Mouse (Mus musculus): ENCODE results near the gene Mipol1. TPM values are rescaled to one million over a fixed set of nuclear protein-coding genes. Genes with fewer than 3 reads are reported as not detected.
"Not testable (repeated sequence)": the region's sequence is repeated elsewhere in the genome, so short reads cannot be mapped to it uniquely, and the experiment has no call there.

The Mipol1 gene
- total RNA-seq, 2 experiments from 2014 or later = 5.3 to 5.8 TPM

DNA sequence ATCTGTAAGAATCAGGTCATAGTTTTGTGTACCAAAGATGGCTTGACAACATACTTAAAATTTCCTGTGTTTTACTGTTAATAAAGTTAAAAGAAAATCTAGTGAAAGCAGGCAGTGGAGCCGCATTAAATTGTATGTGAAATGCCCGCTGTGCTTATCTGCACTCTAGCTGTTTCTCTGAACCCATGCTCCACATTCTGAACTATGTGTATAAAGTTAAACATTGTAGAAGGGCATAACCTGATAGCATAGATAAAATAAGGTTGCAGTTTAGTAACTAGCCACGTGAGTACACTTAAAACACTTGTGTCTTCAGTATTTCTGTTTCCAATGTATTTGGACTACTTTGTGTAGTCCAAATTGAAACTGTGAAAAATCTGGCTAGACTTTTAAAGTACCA, 183.6 kb downstream of the Mipol1 start:
- no peak for DNase-seq (ENCODE audit: low spot score in 2 of 2)

DNA sequence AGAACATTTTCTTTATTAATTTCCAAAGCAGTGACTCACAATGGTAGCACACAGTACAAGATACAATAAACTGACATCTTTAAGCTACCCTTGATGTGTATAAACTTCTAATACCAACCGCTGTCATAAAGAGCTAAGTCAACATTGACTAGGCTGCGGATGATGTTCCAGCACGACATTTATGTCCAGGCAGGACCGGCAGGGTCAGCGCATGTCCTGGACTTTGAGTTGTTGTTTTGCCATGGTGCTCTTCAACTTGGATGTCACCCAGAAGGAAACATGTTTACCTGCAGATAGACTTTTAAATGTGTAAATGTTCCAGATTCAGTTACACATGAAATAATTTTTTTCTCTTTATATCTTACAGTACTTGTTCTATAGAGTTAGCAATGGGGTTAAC, 194.7 kb downstream of the Mipol1 start:
- no peak for DNase-seq (ENCODE audit: low spot score in 2 of 2)

DNA sequence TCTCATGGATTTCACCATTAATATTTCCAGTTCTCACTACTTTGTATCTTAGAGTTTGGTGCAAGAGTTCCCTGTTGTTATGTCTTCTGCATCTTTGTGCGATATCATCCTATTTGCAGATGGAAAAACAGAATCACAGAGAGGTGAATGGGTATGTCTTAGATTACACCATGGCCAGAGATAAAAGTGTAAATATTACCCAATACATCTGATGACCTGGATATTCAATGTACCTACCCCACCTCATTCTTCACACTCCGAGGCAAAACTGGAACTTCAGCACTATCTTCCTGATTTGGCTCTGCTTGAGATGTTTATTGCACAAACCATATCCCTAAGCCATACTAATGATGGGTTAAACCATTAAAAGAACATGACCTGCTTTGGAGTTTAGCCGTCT, 198.0 kb downstream of the Mipol1 start:
- no peak for DNase-seq (ENCODE audit: low spot score in 2 of 2)

DNA sequence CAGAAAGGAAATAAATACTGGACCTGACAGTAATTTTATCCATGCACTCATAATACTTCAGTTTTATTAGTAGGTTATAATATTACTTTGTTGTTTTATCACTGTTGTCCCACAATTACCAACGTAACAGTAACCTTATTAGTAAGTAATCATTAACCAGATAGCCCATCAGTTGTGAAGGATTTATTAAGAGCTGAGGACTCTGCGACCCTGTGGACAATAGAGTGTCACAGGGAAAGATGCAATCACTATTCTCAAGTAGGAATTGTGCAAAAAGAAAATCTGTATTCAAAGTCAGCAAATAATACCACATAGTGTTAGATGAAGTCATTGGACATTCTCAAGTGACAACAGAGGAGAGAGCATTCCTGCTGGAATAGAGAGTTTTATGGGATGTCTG, 198.5 kb downstream of the Mipol1 start:
- DNase-seq (ENCODE audit: low spot score in 2 of 2) = no peak

DNA sequence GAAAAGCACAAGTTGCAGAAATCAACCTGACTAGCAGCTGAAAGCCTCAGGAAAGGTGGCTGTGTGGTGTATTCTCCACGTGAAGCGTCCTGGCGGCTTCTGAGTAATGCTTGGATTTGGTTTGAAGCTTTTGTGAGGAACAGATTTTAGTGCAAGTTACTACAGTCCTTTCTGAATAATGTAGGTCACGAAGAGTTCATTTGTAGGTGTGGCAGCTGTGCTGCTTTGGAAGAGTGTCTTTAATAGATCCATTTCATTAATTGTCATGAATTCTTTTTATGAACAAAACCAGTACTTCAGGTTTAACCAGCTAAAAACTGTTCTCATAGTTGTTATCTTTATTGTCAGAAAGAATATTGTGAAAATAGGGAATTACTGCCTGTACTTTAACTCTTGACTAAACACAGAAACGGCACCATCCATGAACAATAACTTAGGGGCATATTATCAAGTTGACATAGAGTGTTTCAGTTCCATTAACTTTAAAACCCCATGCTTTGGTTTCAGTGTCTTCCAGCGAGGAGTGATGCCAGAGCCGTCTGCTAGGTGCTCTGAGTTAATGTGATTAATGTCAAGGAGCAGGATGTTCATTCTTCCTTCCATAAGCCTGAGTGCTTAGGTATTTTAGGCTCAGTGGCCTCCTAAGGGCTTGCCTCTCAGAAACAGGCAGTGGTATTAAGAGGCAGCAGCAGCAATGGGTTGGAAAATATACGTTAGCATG, 206.9 kb downstream of the Mipol1 start:
- not testable (repeated sequence) for DNase-seq (ENCODE audit: low spot score in 2 of 2)

DNA sequence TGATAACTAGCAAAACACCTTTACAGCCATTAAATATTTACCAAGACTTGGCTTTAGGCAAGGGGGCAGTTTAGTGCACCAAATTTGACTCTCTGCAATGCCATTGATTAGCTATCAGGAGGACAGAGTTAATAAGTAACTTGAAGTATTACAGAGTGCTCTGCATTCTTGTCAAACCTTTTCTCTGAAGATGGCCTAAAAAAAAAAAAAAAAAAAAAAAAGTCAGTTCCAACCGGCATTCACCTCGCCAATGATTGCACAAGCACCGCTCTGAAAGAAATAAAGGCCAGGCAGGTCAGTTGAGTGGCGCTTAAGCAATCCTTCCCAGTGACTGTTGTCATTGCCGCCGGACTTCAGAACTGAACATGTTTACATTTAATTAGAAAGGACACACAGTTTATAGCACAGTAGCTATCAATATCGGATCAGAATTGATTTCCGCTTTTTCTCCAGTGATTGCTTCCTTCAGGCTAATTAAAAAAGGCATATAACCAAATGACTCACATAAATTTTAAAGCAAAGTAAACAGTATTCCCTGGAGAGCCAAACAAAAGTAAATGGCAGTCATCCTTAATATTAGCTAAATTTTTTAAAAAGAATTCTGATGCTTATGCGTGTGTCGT, 214.2 kb downstream of the Mipol1 start:
- no peak for DNase-seq (ENCODE audit: low spot score in 2 of 2)

DNA sequence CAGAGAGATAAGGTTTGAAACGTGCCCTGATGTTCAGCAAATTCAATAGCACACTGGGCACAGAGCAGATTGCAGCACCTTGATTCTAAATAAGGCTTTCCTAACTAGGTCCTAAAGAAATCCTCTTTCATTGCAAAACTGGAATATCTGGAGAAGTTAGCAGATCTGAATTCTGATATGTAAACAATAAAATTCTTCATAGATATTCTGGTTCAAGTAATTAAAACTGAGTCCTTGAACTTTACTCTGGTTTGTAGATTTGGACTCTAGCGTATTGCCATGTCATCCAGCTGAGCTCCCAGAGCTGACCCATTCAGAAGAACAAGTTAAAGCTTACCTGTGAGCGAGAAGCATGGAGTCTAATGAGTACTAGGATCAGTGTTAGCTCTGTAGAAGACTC, 217.1 kb downstream of the Mipol1 start:
- no peak for DNase-seq (ENCODE audit: low spot score in 2 of 2)

DNA sequence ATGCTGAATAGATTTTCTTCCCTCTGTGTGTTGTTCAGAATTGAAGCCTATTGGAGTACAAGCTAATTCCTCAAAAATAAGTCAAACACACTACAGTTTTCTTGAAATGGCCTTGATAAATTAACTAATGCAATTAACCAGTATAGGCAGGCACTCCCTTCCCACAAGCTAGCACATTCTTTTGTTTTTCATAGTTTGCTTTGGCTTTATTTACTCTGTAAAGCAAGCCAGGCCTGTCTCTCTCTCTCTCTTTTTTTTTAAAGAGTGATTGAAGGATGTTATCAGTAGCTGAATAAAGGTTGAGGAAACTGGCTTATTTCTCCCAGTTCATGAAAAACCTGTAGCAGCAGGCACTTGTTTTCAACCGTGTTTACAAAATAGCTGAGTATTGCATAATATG, 219.1 kb downstream of the Mipol1 start:
- DNase-seq (ENCODE audit: low spot score in 2 of 2) = no peak

DNA sequence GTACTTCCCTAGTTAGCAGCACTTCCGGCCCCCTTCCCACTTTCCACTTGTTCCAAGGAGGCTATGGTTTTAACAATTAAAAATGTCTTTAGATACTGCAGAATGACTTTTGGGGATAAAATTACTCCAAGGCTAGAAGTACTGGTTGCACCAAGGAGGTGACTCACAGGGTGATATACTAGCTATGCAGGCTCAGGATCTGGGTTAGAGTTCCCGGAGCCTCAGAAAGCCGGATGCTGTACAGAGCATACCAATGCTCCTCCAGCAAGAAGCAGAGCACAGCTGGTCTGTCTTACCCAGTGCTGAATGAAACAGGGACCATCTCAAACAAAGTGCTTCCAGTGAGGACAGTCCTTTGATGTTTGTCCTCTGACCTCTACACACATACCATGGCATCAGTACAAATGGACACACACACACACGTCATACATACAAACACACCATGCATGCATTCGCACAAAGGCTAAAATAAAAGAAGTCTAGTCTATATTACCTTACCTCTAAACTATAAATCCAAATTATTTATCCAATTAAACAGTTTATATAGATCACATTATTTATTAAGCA, 219.9 kb downstream of the Mipol1 start:
- no peak for DNase-seq (ENCODE audit: low spot score in 2 of 2)

DNA sequence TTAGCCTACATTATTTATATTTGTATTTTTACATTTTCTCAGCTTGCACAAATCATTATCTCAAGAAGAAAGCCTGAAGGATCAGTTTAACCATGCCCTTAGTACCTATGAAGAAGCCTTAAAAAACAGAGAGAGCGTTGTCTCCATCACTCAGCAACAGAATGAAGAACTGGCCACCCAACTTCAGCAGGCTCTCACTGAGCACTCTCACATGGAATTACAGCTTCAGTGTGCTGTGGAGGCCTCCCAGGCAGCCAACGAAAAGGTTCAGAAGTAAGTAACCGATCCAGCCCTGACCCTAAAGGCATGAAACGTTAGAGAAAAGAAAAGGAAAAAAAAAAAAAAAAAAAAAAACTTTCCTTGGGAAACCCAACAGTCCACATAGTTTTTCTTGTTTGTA, 226.7 kb downstream of the Mipol1 start:
- no peak for DNase-seq (ENCODE audit: low spot score in 2 of 2)

DNA sequence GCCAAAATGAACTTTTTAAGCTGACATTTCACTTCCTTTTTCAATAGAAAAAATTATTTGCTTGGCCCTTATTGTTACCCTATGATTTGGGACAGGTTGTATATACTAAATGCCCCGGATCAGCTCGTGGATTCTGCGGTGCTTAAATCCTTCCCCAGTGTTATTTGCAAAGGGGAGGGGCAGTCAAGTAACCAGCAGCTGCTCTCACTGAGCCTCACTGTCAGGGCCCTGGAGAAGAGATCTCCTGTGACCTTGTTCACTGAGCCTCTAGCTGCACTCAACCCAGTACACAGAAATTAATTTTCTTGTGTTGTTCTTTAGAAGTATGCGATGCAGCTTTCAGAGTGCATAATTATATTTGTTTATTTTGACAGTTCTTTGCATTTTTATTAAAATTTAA, 227.1 kb downstream of the Mipol1 start:
- no peak for DNase-seq (ENCODE audit: low spot score in 2 of 2)

DNA sequence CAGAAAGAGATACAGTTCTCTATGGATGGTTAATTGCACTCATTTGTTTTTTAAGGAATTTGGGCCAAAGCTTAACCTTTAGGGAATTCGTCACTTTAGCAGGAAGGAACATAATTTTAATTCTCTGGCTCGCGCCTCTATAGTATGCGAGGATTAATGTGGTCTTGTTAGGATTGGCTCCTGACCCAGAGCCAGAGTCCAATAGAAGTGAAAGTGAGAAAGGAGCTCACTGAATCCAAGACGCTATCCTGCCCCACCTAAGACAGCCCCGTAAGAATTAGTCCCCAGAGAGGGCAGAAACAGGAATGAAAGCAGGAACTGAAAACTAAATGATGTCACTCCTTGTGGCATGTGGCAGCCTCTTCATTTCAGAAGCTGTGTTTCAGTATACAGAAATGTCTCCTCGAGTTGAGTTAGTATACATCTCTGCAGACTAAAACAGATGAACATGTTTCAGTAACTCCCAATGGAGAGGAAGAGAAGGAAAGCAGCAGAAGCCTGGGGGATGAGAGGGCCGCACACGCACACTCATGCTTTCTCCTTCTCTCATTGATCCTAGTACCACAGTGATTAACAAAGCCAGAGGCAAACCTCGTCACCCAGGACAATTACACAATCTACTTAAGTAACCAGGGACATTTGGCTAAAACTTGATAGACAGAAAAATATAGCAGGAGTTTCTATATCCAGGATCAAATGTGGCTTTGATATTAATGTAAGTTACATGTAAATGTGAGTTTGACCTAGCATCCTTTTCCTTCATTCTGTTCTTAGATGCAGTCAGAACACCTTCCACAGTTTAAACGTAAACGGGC, 234.5 kb downstream of the Mipol1 start:
- no peak for DNase-seq (ENCODE audit: low spot score in 2 of 2)

DNA sequence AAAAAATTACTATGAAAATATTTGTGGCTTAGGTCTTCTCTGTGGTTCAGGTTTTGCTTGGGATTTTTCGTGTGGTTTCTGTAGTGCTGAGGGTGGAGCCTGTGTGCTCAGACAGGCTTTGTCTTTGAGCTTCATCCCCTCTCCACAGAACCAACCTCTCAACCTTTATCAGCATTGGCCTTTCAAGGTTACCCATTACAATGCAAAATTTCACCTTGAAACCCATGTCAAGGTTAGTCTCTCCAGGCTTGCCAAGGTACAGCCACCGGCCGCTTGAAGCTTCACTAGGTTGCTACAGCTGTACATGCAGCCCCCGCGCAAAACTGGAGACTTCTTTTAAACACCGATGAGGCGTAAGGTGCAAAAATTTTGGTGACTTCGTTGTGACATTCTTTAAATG, 241.6 kb downstream of the Mipol1 start:
- DNase-seq (ENCODE audit: low spot score in 2 of 2) = no peak

DNA sequence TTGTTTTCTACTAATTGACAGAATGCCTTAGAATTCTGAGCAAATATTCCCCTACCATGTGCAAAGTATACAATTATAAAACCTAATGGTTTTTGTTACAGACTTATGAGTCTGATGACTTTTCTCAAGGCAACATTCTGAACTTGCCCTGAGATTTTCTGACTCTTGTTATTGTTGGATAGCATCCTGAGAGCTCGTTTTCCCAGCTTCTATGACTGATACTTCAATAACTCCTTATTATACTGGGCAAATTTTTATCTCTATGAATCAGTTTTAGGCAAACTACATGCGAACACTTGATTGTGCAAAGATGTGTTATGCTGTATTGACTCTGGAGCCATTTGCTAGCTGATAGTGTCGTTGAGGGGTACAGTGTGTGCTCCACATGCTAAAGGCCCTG, 246.6 kb downstream of the Mipol1 start:
- no peak for DNase-seq (ENCODE audit: low spot score in 2 of 2)

DNA sequence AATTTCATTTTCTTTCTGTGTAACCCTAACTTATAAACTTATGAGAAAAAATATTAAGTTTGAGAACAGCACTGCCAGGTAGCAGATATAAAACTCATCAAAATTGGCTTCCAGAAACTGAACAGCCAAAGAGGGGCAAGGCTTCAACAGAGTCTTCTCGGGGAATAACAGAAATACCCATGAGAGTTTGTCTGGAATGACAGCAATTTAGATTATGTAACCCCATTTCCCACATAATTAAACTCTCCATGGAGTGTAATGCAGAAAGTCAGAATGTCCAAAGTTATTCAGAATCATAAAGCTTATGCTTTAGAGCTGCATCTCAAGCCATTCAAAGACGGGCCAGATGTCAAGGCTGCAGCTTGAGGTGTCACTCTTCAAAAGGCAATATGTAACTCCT, 251.6 kb downstream of the Mipol1 start:
- DNase-seq (ENCODE audit: low spot score in 2 of 2) = no peak

DNA sequence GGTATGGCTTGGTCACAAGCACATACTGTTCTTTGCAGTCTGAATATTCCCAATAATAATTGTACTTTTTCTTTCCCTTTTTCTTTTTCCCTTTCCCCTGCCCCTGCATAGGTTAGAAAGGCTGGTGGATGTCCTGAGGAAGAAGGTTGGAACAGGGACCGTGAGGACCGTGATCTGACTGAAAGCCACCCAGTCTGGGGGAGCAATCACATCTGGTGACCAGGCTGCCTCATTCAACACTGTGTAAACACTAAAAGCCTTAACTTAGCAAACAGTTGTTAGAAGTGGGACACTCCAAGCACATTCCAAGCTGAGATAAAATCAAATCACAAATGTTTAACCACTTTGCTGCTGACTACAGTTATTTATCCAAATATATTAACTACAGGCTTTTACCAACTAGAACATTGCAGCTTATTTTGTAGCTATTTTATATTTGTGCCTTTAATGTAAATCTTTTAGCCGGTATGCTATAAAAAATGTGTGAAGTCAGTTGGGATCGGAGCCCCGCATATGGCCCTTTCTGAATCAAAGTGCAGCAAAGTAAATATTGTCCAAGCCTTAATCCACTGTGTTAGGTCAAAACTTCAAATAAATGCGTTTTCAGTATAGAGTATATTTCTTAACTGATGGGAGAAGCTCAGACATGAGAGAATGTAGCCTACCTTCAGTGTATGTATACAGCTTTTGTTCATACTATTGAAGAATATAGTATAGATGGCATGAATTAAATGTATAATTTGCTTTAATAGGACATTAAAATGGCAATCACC, 266.3 kb downstream of the Mipol1 start:
- DNase-seq (ENCODE audit: low spot score in 2 of 2) = no peak

DNA sequence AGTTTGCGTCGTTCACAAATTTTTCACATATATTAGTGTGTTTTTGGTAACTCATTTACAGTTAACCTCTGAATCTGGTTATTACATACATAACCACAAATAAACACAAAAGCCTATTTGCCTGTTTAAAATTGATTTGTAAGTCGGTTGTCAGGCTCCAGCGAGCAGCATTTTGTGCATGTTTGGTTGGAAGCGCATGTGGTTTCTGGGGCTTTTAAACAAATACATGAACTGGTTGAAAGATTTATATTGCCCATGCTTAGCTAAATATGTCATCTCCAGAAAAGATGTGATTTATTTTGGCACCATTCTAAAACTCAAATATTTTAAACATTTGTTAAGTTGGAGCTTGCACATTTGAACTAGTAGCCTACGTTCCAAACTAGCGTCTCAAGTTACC, 270.0 kb downstream of the Mipol1 start:
- DNase-seq (ENCODE audit: low spot score in 2 of 2) = no peak

DNA sequence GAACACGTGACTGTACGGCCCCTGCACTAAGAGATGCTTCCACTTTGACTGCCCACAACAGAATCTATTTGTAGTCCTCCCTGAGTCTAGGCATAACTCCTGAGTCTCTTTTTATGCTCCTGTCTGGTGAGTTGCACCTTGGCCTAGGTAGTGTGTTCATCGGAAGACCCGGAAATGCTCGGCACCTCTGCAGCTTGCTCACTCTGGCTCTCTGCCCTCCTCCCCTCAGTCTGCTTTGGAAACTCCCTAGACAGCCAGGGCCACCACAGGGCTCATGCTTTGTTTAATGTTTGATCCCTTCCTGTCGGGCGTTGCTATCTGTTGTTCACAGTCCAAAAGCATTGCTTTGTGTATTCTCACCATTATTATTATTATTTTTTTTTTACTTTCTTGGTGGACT, 275.1 kb downstream of the Mipol1 start:
- no peak for DNase-seq (ENCODE audit: low spot score in 2 of 2)

DNA sequence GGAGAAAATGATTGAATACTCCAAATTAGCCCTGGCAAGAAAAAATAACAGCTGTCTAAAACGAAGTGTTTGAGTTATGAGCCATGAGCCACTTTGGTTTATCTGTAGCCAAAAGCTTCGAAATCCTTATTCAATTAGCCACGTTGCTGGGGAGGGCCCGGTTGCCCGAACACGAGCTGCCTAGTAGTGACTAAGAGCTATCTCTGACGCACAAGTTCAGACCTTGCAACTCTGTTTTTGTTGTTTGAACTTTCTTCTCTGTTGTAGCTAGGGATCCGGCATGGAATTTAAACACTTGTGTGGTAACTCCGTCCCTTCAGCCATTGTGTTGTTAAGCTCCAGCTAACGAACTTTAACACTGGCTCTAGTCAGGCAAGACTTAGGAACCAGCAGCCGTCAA, 278.7 kb downstream of the Mipol1 start:
- DNase-seq (ENCODE audit: low spot score in 2 of 2) = peak in 1 of 2 experiments; percentile 9

DNA sequence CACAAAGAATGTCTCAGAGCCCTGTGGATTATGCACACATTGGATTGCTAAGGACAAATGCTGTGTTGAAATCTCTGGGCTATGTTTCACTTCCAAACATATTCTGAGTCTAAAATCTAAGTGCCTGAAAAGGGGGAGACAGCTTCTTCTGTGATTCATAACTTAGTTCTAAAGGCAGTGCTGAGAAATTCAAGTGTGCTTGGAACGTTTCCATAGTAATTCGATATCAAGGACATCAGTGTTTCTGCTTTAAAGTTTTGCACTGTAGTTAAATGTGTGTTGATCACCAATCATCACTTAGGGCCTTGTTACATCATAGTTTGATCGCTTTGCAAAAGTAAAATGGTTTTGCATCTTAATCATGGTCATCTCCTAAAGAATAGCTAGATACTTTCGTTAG, 279.5 kb downstream of the Mipol1 start:
- no peak for DNase-seq (ENCODE audit: low spot score in 2 of 2)

DNA sequence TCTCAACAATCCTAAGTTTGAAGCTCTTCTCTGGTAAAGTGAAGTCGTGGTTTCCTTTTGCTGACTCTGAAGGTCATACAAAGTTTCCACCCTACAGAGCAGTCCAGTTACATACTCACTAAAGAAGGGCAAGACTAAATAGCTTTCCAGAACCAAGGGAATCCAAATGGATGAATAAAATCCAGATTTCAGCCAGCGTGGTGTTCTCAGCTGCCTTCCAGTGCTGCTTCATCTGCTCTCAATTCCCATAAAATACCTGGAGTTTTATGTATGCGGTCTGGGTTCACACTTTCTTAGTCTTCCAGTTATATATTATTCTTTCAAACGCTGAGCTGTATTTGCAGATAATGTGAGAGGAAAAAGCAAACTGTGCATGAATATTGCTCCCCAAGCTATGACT, 280.9 kb downstream of the Mipol1 start:
- no peak for DNase-seq (ENCODE audit: low spot score in 2 of 2)
